Mouse (Mus musculus) adrenal gland, adult 8-10 months (tissue): ENCODE measurements around the gene Ccdc70. TPM values are rescaled to one million over a fixed set of nuclear protein-coding genes. Genes with fewer than 3 reads are reported as not detected.

Source experiments
- total RNA-seq, 4 experiments: library from RNA; stranded (reverse); gene quantifications; 2 replicates each; pipeline ENCODE4 v1.2.4; 2022

The Ccdc70 gene
- total RNA-seq, 4 experiments from 2014 or later = not detected

Other genes with a start within 250 kb of the Ccdc70 start
- not detected for gene Defa24, start 235.3 kb upstream of the Ccdc70 start, total RNA-seq
- gene Defb50, start 146.2 kb upstream of the Ccdc70 start, total RNA-seq = not detected
- gene Defb2, start 129.8 kb upstream of the Ccdc70 start, total RNA-seq = not detected
- not detected for gene Defb10, start 110.9 kb upstream of the Ccdc70 start, total RNA-seq
- gene Defb9, start 84.4 kb upstream of the Ccdc70 start, total RNA-seq = not detected
- not detected for gene Defb11, start 63.4 kb upstream of the Ccdc70 start, total RNA-seq
- gene Defb15, start 37.1 kb upstream of the Ccdc70 start, total RNA-seq = not detected
- gene Defb35, start 31.4 kb upstream of the Ccdc70 start, total RNA-seq = not detected
- not detected for gene Defb13, start 23.0 kb upstream of the Ccdc70 start, total RNA-seq
- gene Fam90a1a, start 11.1 kb upstream of the Ccdc70 start, total RNA-seq = not detected
- gene Atp7b, start 90.5 kb downstream of the Ccdc70 start, total RNA-seq = 1 to 10 TPM in 3 of 4 experiments, under 1 TPM in 1; 0.96 to 3.2 (median 1.6) TPM
- gene Alg11, start 90.9 kb downstream of the Ccdc70 start, total RNA-seq = 10 to 100 TPM; 34.4 to 53.6 (median 35.9) TPM
- gene Nek5, start 155.3 kb downstream of the Ccdc70 start, total RNA-seq = 10 to 100 TPM in 2 of 4 experiments, 1 to 10 TPM in 2; 4.6 to 29.9 (median 14.7) TPM
- 10 to 100 TPM in 2 of 4 experiments, 1 to 10 TPM in 2; 5.2 to 16.0 (median 9.4) TPM for gene Nek3, start 196.7 kb downstream of the Ccdc70 start, total RNA-seq
- gene Ckap2, start 216.0 kb downstream of the Ccdc70 start, total RNA-seq = 1 to 10 TPM; 1.4 to 5.5 (median 3.2) TPM
- 10 to 100 TPM; 33.9 to 47.7 (median 40.9) TPM for gene Vps36, start 223.0 kb downstream of the Ccdc70 start, total RNA-seq